Mouse (Mus musculus): ENCODE data around the gene Olfr807. TPM values are rescaled to one million over a fixed set of nuclear protein-coding genes. Genes with fewer than 3 reads are reported as not detected.

The Olfr807 gene
- polyA plus RNA-seq, 1 experiment from 2014 or later, result not detected

Small RNA genes lying within 50 kb of the gene (microRNA-seq; reads per million reads assigned to microRNA genes)
- gene Gm24485, result not detected

Other genes with a start within 250 kb of the Olfr807 start
- not detected in 2 replicates for gene Olfr791, start 236.0 kb downstream of the Olfr807 start, polyA plus RNA-seq (2015; fragmentation: Nextera tagmentation; extraction: Ambion mirVana)
- gene Olfr792, start 218.6 kb downstream of the Olfr807 start, polyA plus RNA-seq (2015; fragmentation: Nextera tagmentation; extraction: Ambion mirVana), result not detected in 2 replicates
- gene Olfr794, start 190.1 kb downstream of the Olfr807 start, polyA plus RNA-seq (2015; fragmentation: Nextera tagmentation; extraction: Ambion mirVana), result not detected in 2 replicates
- gene Olfr796, start 145.2 kb downstream of the Olfr807 start, polyA plus RNA-seq (2015; fragmentation: Nextera tagmentation; extraction: Ambion mirVana), result not detected in 2 replicates
- not detected in 2 replicates for gene Olfr798, start 129.9 kb downstream of the Olfr807 start, polyA plus RNA-seq (2015; fragmentation: Nextera tagmentation; extraction: Ambion mirVana)
- not detected in 2 replicates for gene Olfr799, start 120.3 kb downstream of the Olfr807 start, polyA plus RNA-seq (2015; fragmentation: Nextera tagmentation; extraction: Ambion mirVana)
- not detected in 2 replicates for gene Olfr800, start 100.1 kb downstream of the Olfr807 start, polyA plus RNA-seq (2015; fragmentation: Nextera tagmentation; extraction: Ambion mirVana)
- not detected in 2 replicates for gene Olfr801, start 83.9 kb downstream of the Olfr807 start, polyA plus RNA-seq (2015; fragmentation: Nextera tagmentation; extraction: Ambion mirVana)
- not detected in 2 replicates for gene Olfr802, start 69.6 kb downstream of the Olfr807 start, polyA plus RNA-seq (2015; fragmentation: Nextera tagmentation; extraction: Ambion mirVana)
- gene Olfr803, start 63.5 kb downstream of the Olfr807 start, polyA plus RNA-seq (2015; fragmentation: Nextera tagmentation; extraction: Ambion mirVana), result not detected in 2 replicates
- not detected in 2 replicates for gene Olfr804, start 54.6 kb downstream of the Olfr807 start, polyA plus RNA-seq (2015; fragmentation: Nextera tagmentation; extraction: Ambion mirVana)
- not detected in 2 replicates for gene Olfr805, start 28.4 kb downstream of the Olfr807 start, polyA plus RNA-seq (2015; fragmentation: Nextera tagmentation; extraction: Ambion mirVana)
- not detected in 2 replicates for gene Olfr806, start 15.9 kb downstream of the Olfr807 start, polyA plus RNA-seq (2015; fragmentation: Nextera tagmentation; extraction: Ambion mirVana)
- gene Olfr808, start 7.7 kb upstream of the Olfr807 start, polyA plus RNA-seq (2015; fragmentation: Nextera tagmentation; extraction: Ambion mirVana), result not detected in 2 replicates
- gene Olfr809, start 16.8 kb upstream of the Olfr807 start, polyA plus RNA-seq (2015; fragmentation: Nextera tagmentation; extraction: Ambion mirVana), result not detected in 2 replicates
- gene Olfr810, start 37.1 kb upstream of the Olfr807 start, polyA plus RNA-seq (2015; fragmentation: Nextera tagmentation; extraction: Ambion mirVana), result not detected in 2 replicates
- not detected in 2 replicates for gene Olfr811, start 46.6 kb upstream of the Olfr807 start, polyA plus RNA-seq (2015; fragmentation: Nextera tagmentation; extraction: Ambion mirVana)
- gene Olfr812, start 88.3 kb upstream of the Olfr807 start, polyA plus RNA-seq (2015; fragmentation: Nextera tagmentation; extraction: Ambion mirVana), result not detected in 2 replicates
- not detected in 2 replicates for gene Olfr813, start 97.6 kb upstream of the Olfr807 start, polyA plus RNA-seq (2015; fragmentation: Nextera tagmentation; extraction: Ambion mirVana)
- gene Olfr814, start 122.1 kb upstream of the Olfr807 start, polyA plus RNA-seq (2015; fragmentation: Nextera tagmentation; extraction: Ambion mirVana), result not detected in 2 replicates
- not detected in 2 replicates for gene Olfr815, start 148.1 kb upstream of the Olfr807 start, polyA plus RNA-seq (2015; fragmentation: Nextera tagmentation; extraction: Ambion mirVana)
- gene Olfr816, start 157.8 kb upstream of the Olfr807 start, polyA plus RNA-seq (2015; fragmentation: Nextera tagmentation; extraction: Ambion mirVana), result not detected in 2 replicates
- not detected in 2 replicates for gene Olfr818, start 191.3 kb upstream of the Olfr807 start, polyA plus RNA-seq (2015; fragmentation: Nextera tagmentation; extraction: Ambion mirVana)
- not detected in 2 replicates for gene Olfr819, start 209.5 kb upstream of the Olfr807 start, polyA plus RNA-seq (2015; fragmentation: Nextera tagmentation; extraction: Ambion mirVana)
- not detected in 2 replicates for gene Olfr247, start 218.3 kb upstream of the Olfr807 start, polyA plus RNA-seq (2015; fragmentation: Nextera tagmentation; extraction: Ambion mirVana)
- not detected in 2 replicates for gene Gm10310, start 227.3 kb upstream of the Olfr807 start, polyA plus RNA-seq (2015; fragmentation: Nextera tagmentation; extraction: Ambion mirVana)